Mouse (Mus musculus): Measurements from ENCODE around the gene Speer4f1. TPM values are rescaled to one million over a fixed set of nuclear protein-coding genes. Genes with fewer than 3 reads are reported as not detected.

Speer4f1 gene
- total RNA-seq (2023; ENCODE audit: inconsistent age) = not detected in 4 replicates

DNA sequence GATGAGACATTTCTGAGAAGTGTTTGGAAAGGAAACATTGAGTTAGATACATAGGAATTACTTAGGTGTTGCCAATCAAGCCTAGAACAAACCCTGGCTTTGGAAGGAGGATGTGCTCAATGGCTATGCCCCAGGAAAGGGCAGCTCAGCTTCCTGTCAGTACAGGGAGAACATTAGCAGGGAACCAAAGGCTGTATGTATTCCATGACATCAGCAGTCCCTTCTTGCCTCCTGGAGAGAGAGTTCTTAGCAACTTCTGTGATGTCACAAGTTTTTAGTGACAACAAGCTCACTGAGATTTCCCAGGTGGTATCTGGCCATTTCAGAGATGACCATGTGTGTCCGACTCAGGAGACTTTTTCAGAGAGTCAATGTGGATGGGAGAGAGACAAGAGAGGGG is at the start of gene Speer4f1:
Gene Speer4f1, plus strand, starts transcription at position 301 of the 400 bp plus-strand sequence.

Other genes starting within 250 kb of the Speer4f1 start
- not detected in 4 replicates for gene Speer4f2, start 102.9 kb upstream of the Speer4f1 start, total RNA-seq (2023; ENCODE audit: inconsistent age)
- gene Sema3c, start 98.2 kb downstream of the Speer4f1 start, total RNA-seq (2023; ENCODE audit: inconsistent age) = not detected in 4 replicates